Mouse (Mus musculus) intestine, postnatal 0 days (tissue): ENCODE data around the gene 2310011J03Rik. TPM values are rescaled to one million over a fixed set of nuclear protein-coding genes. Genes with fewer than 3 reads are reported as not detected.

ENCODE experiments used
- ATAC-seq: fragments of 200-750 bp; cut with Nextera tagmentation; 2 replicates; pipeline ENCODE4 v1.8.0; 2017; ENCODE audit warnings: mild to moderate bottlenecking, moderate TSS enrichment, moderate library complexity
- H3K27ac ChIP-seq: fragments of 300-500 bp; sonication (generic); 2 replicates; pipeline ENCODE4 v1.5.1; 2014; ENCODE audit warnings: mild to moderate bottlenecking, low read depth, low read length, moderate library complexity
- H3K27me3 ChIP-seq: fragments of 300-500 bp; sonication (generic); replicated peaks from 2 replicates; pipeline ENCODE4 v1.6.1; 2014; ENCODE audit warnings: low read length, mixed read lengths; ENCODE audit not compliant: control insufficient read depth, insufficient read depth
- H3K36me3 ChIP-seq: fragments of 300-500 bp; sonication (generic); 2 replicates; pipeline ENCODE4 v1.6.1; 2014; ENCODE audit warnings: mild to moderate bottlenecking, moderate library complexity; ENCODE audit not compliant: control insufficient read depth, insufficient read depth
- H3K4me1 ChIP-seq: fragments of 300-500 bp; sonication (generic); replicated peaks from 2 replicates; pipeline ENCODE4 v1.6.1; 2014; ENCODE audit warnings: antibody characterized with exemption, low read length, mixed read lengths; ENCODE audit not compliant: control insufficient read depth, insufficient read depth
- H3K4me2 ChIP-seq: fragments of 300-500 bp; sonication (generic); replicated peaks from 2 replicates; pipeline ENCODE4 v1.6.1; 2014; ENCODE audit warnings: low read depth, mild to moderate bottlenecking, moderate library complexity
- H3K4me3 ChIP-seq: fragments of 300-500 bp; sonication (generic); 2 replicates; pipeline ENCODE4 v1.5.1; 2014; ENCODE audit warnings: low read depth, low read length
- H3K9ac ChIP-seq: fragments of 300-500 bp; sonication (generic); 2 replicates; pipeline ENCODE4 v1.6.1; 2014; ENCODE audit warnings: mild to moderate bottlenecking, low read depth, low read length
- H3K9me3 ChIP-seq: fragments of 300-500 bp; sonication (generic); 2 replicates; pipeline ENCODE4 v1.6.1; 2016; ENCODE audit warnings: mixed run types; ENCODE audit not compliant: control insufficient read depth
- CTCF ChIP-seq: sonication (generic); IDR thresholded peaks from 2 replicates; pipeline ENCODE4 v1.5.1; 2016; ENCODE audit warnings: low read depth, mild to moderate bottlenecking, control low read depth, antibody characterized with exemption, moderate library complexity
- WGBS: fragments of 180-500 bp; shearing (Covaris S2); extraction: QIAGEN DNeasy Blood & Tissue Kit; methylation state at CpG from one replicate; pipeline ENCODE4 v1.1.7; 2014; 5-methylcytosine and 5-hydroxymethylcytosine counted together
- polyA plus RNA-seq: library from polyadenylated mRNA; unstranded; fragments of >200 nt; fragmentation: Nextera tagmentation; extraction: Ambion mirVana; gene quantifications from 2 replicates; pipeline ENCODE4 v1.2.1, GENCODE M21; 2015

The 2310011J03Rik gene
- polyA plus RNA-seq, 1 experiment from 2014 or later = 87.6 TPM

GRCm38 (mm10) chr10:80357336-80357735 lies 37.0 kb upstream of the 2310011J03Rik start:
- Histone ChIP-seq H3K4me3 (peak overlapping the region; percentile 25), H3K27ac (no peak overlapping the region), H3K4me1 (0 out of 2 replicates have a peak, but pooled peaks cover 3% of the 10 kb centered on the region), H3K9ac (no peak overlapping the region), H3K27me3 (peaks cover 53% of the 10 kb centered on the region), H3K9me3 (no peaks in the 10 kb centered on the region), H3K4me2 (peak overlapping the region; percentile 61), H3K36me3 (no peaks in the 10 kb centered on the region)
- TF ChIP-seq CTCF = no peak
- ATAC-seq = 0 out of 2 replicates have a peak, but pooled peaks have one; percentile 3
- 30% methylated on average over 7 of the region's 7 CpGs for WGBS

GRCm38 (mm10) chr10:80356737-80357136 lies 36.4 kb upstream of the 2310011J03Rik start:
- H3K4me1 ChIP-seq = 0 out of 2 replicates have a peak, but pooled peaks cover 3% of the 10 kb centered on the region
- no peaks in the 10 kb centered on the region for H3K36me3 ChIP-seq
- no peak for TF ChIP-seq CTCF
- no peak for ATAC-seq
- H3K4me3 ChIP-seq = peak overlapping the region; percentile 29
- WGBS = 3% methylated on average over 34 of the region's 34 CpGs
- no peak overlapping the region for H3K9ac ChIP-seq
- H3K9me3 ChIP-seq = no peaks in the 10 kb centered on the region
- peaks cover 53% of the 10 kb centered on the region for H3K27me3 ChIP-seq
- no peak overlapping the region for H3K27ac ChIP-seq
- H3K4me2 ChIP-seq = peak overlapping the region; percentile 35

- WGBS = 1% methylated on average over 52 of the region's 53 CpGs
- no peaks in the 10 kb centered on the region for H3K36me3 ChIP-seq
- ATAC-seq = no peak
- peaks cover 53% of the 10 kb centered on the region for H3K27me3 ChIP-seq
- peak within 1 kb of the TSS; percentile 29 for H3K4me3 ChIP-seq
- H3K27ac ChIP-seq = no peak within 1 kb of the TSS
- no peak within 1 kb of the TSS for H3K9ac ChIP-seq
- H3K9me3 ChIP-seq = no peaks in the 10 kb centered on the region
- peak within 1 kb of the TSS; percentile 35 for H3K4me2 ChIP-seq
- no peak for TF ChIP-seq CTCF
- 0 out of 2 replicates have a peak, but pooled peaks cover 3% of the 10 kb centered on the region for H3K4me1 ChIP-seq
Measured at GRCm38 (mm10) chr10:80356001-80356682, 35.8 kb upstream of the 2310011J03Rik start, which contains the start of gene Plk5. TSS of gene Plk5 (plus strand) at chr10:80356459.

- Histone ChIP-seq H3K4me2 (no peak overlapping the region), H3K27me3 (peaks cover 53% of the 10 kb centered on the region), H3K9me3 (no peaks in the 10 kb centered on the region), H3K27ac (no peak overlapping the region), H3K36me3 (no peaks in the 10 kb centered on the region), H3K9ac (no peak overlapping the region), H3K4me1 (0 out of 2 replicates have a peak, but pooled peaks cover 3% of the 10 kb centered on the region), H3K4me3 (no peak overlapping the region)
- ATAC-seq = no peak
- no peak for TF ChIP-seq CTCF
- 12% methylated on average over 9 of the region's 9 CpGs for WGBS
Measured at GRCm38 (mm10) chr10:80355431-80355830, 35.1 kb upstream of the 2310011J03Rik start.

GRCm38 (mm10) chr10:80352727-80353126 lies 32.4 kb upstream of the 2310011J03Rik start:
- Histone ChIP-seq H3K27me3 (peaks cover 36% of the 10 kb centered on the region), H3K4me2 (no peak overlapping the region), H3K36me3 (no peaks in the 10 kb centered on the region), H3K9ac (no peak overlapping the region), H3K27ac (no peak overlapping the region), H3K4me3 (no peak overlapping the region), H3K4me1 (peaks cover 3% of the 10 kb centered on the region; the same call in 1 of the 2 replicates), H3K9me3 (no peaks in the 10 kb centered on the region)
- no peak for ATAC-seq
- WGBS = 72% methylated on average over 8 of the region's 8 CpGs
- no peak for TF ChIP-seq CTCF

- Histone ChIP-seq H3K4me2 (no peak overlapping the region), H3K4me3 (no peak overlapping the region), H3K4me1 (peaks cover 4% of the 10 kb centered on the region; the same call in 1 of the 2 replicates), H3K27ac (no peak overlapping the region), H3K27me3 (peaks cover 28% of the 10 kb centered on the region), H3K9me3 (no peaks in the 10 kb centered on the region), H3K9ac (no peak overlapping the region), H3K36me3 (no peaks in the 10 kb centered on the region)
- 18% methylated on average over 11 of the region's 11 CpGs for WGBS
- ATAC-seq = peak; percentile 46; the same call in 1 of the 2 replicates
- TF ChIP-seq CTCF = no peak
Measured at GRCm38 (mm10) chr10:80351896-80352295, 31.6 kb upstream of the 2310011J03Rik start.
